Mouse (Mus musculus) ES-E14 (cell line): Measurements from ENCODE around the gene AK157302.

ENCODE experiments used
- CHD2 ChIP-seq: IDR thresholded peaks from 2 replicates; pipeline ENCODE4 v1.6.1; 2014; ENCODE audit warnings: mild to moderate bottlenecking, low read depth, low read length, inconsistent platforms
- MAFK ChIP-seq: IDR thresholded peaks from 2 replicates; pipeline ENCODE4 v1.6.1; 2014; ENCODE audit warnings: mild to moderate bottlenecking, low read depth, low read length, inconsistent platforms; ENCODE audit not compliant: insufficient read depth

DNA sequence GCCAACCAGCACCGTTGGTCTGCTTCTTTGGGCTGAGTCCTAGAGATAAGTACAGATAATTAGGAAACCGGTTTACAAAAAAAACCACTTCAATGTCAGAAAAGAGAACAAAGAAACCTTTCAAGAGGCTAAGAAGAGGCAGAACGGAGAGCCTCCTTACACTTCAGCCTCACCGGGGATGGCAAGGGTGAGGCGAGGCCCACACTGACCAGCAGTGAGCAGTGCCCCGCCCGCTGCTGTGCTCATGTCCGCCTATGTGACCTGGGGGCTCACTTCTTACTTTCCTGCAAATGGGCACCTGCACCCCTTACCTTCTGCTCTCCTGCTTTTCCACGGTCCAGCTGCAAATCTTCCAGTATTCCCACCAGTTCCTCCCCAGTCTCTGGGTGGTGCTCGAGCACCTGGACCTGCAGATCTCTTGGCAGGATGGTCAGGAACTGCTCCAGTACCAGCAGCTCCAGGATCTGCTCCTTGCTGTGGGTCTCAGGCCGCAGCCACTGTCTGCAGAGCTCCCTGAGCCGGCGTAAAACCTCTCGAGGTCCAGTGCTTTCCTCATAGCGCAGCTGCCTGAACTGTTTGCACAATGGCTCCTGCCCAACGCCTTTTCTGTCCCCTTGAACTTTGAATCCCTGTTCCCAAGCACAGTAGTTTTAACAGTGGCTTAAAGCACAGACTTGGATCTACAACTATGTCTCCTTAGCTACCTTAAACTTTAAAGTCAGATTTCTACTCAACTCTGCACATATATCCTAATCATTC lies 47.0 kb upstream of the AK157302 start:
- TF ChIP-seq CHD2, result no peak
- TF ChIP-seq MAFK, result no peak
